Mouse (Mus musculus) liver, postnatal 0 days (tissue): ENCODE results near the gene Usp20.

Experiments
- CTCF ChIP-seq: sonication (generic); IDR thresholded peaks from 2 replicates; pipeline ENCODE4 v1.5.1; 2016; ENCODE audit warnings: antibody characterized with exemption, low read depth
- EP300 ChIP-seq: IDR thresholded peaks from 2 replicates; pipeline ENCODE4 v1.6.1; 2016; ENCODE audit warnings: antibody characterized with exemption, low read depth, mild to moderate bottlenecking

- TF ChIP-seq CTCF, result no peak
- TF ChIP-seq EP300, result no peak
Observed at GRCm38 (mm10) chr2:31020202-31020601, 38.1 kb downstream of the Usp20 start.
